Mouse (Mus musculus) A20 (cell line): Measurements from ENCODE around the gene H2-Ab1.

Experiments used
- DNase-seq: peaks from one replicate; pipeline ENCODE4 v3.0.0-alpha.2; 2011; ENCODE audit warnings: low read depth, low spot score

H2-Ab1 gene

GRCm38 (mm10) chr17:34239601-34240041 is 17.9 kb upstream of the H2-Ab1 start:
- DNase-seq: peak; percentile 88

- no peak for DNase-seq
Measured at GRCm38 (mm10) chr17:34240366-34240765, 17.1 kb upstream of the H2-Ab1 start.

- no peak for DNase-seq
Measured at GRCm38 (mm10) chr17:34240916-34241315, 16.6 kb upstream of the H2-Ab1 start.

- no peak for DNase-seq
Measured at GRCm38 (mm10) chr17:34244656-34245055, 12.8 kb upstream of the H2-Ab1 start.

GRCm38 (mm10) chr17:34247047-34247446 is 10.4 kb upstream of the H2-Ab1 start:
- DNase-seq: peak; percentile 43

GRCm38 (mm10) chr17:34248764-34249163 is 8.7 kb upstream of the H2-Ab1 start:
- peak; percentile 76 for DNase-seq

GRCm38 (mm10) chr17:34249361-34249760 is 8.1 kb upstream of the H2-Ab1 start:
- no peak for DNase-seq

- peak; percentile 73 for DNase-seq
Measured at GRCm38 (mm10) chr17:34249878-34250277, 7.6 kb upstream of the H2-Ab1 start.

GRCm38 (mm10) chr17:34251666-34252065 is 5.8 kb upstream of the H2-Ab1 start:
- peak; percentile 73 for DNase-seq

- DNase-seq: no peak
Measured at GRCm38 (mm10) chr17:34256501-34256900, 988 bp upstream of the H2-Ab1 start.

GRCm38 (mm10) chr17:34260551-34260950 is 3.1 kb downstream of the H2-Ab1 start:
- no peak for DNase-seq

GRCm38 (mm10) chr17:34261502-34261901 is 4.0 kb downstream of the H2-Ab1 start:
- DNase-seq: peak; percentile 95

GRCm38 (mm10) chr17:34263068-34263467 is 5.6 kb downstream of the H2-Ab1 start:
- DNase-seq: peak; percentile 95

- peak; percentile 90 for DNase-seq
Measured at GRCm38 (mm10) chr17:34263811-34264371, 6.4 kb downstream of the H2-Ab1 start.

GRCm38 (mm10) chr17:34264452-34265351 is 7.2 kb downstream of the H2-Ab1 start:
- DNase-seq: peak; percentile 61

- DNase-seq: no peak
Measured at GRCm38 (mm10) chr17:34268262-34268661, 10.8 kb downstream of the H2-Ab1 start.

GRCm38 (mm10) chr17:34268748-34269147 is 11.3 kb downstream of the H2-Ab1 start:
- no peak for DNase-seq

- DNase-seq: no peak
Measured at GRCm38 (mm10) chr17:34269817-34270216, 12.3 kb downstream of the H2-Ab1 start.

- DNase-seq: no peak
Measured at GRCm38 (mm10) chr17:34270230-34270629, 12.7 kb downstream of the H2-Ab1 start.

GRCm38 (mm10) chr17:34270940-34271339 is 13.5 kb downstream of the H2-Ab1 start:
- no peak for DNase-seq

- DNase-seq: no peak
Measured at GRCm38 (mm10) chr17:34272102-34272501, 14.6 kb downstream of the H2-Ab1 start.

GRCm38 (mm10) chr17:34280499-34281038 is 23.1 kb downstream of the H2-Ab1 start:
- DNase-seq: no peak

- no peak for DNase-seq
Measured at GRCm38 (mm10) chr17:34281836-34282235, 24.3 kb downstream of the H2-Ab1 start.
